Mouse (Mus musculus) heart, adult 2 months (tissue): Measurements from ENCODE around the gene Rbp4.

Experiments
- CTCF ChIP-seq: fragments of 200-600 bp; IDR thresholded peaks from 2 replicates; pipeline ENCODE4 v1.8.1; 2022; ENCODE audit warnings: antibody characterized with exemption, mild to moderate bottlenecking, moderate library complexity
- EP300 ChIP-seq: fragments of 200-500 bp; IDR thresholded peaks from 2 replicates; pipeline ENCODE4 v1.6.1; 2011; ENCODE audit warnings: low read depth, low read length, control low read depth; ENCODE audit not compliant: insufficient read depth
- POLR2A ChIP-seq: fragments of 200-500 bp; IDR thresholded peaks from 2 replicates; pipeline ENCODE4 v1.6.1; 2011; ENCODE audit warnings: mild to moderate bottlenecking, low read depth, low read length, control low read depth; ENCODE audit not compliant: insufficient read depth

- TF ChIP-seq CTCF = no peak
- no peak for TF ChIP-seq POLR2A
- TF ChIP-seq EP300 = no peak
These were observed 12.5 kb downstream of the Rbp4 start for GRCm38 (mm10) chr19:38112575-38112974.
